Mouse (Mus musculus) embryonic facial prominence, embryonic 10.5 days (tissue): Measurements from ENCODE around the gene Zkscan6. TPM values are rescaled to one million over a fixed set of nuclear protein-coding genes. Genes with fewer than 3 reads are reported as not detected.

Source experiments
- DNase-seq: peaks from one replicate; pipeline ENCODE4 v3.0.0-alpha.2; 2017; ENCODE audit warnings: low spot score
- H3K27ac ChIP-seq: fragments of 300-500 bp; sonication (generic); replicated peaks from 2 replicates; pipeline ENCODE4 v1.5.1; 2016; ENCODE audit warnings: mild to moderate bottlenecking
- H3K27me3 ChIP-seq: fragments of 300-500 bp; sonication (generic); replicated peaks from 2 replicates; pipeline ENCODE4 v1.6.1; 2016; ENCODE audit warnings: low read depth, mild to moderate bottlenecking; ENCODE audit not compliant: poor library complexity, severe bottlenecking
- H3K36me3 ChIP-seq: fragments of 300-500 bp; sonication (generic); replicated peaks from 2 replicates; pipeline ENCODE4 v1.6.1; 2016; ENCODE audit warnings: mild to moderate bottlenecking, moderate library complexity
- H3K4me1 ChIP-seq: fragments of 300-500 bp; sonication (generic); 2 replicates; pipeline ENCODE4 v1.6.1; 2016
- H3K4me3 ChIP-seq: fragments of 300-500 bp; sonication (generic); 2 replicates; pipeline ENCODE4 v1.5.1; 2016; ENCODE audit warnings: mild to moderate bottlenecking, moderate library complexity
- H3K9me3 ChIP-seq: fragments of 300-500 bp; sonication (generic); 2 replicates; pipeline ENCODE4 v1.6.1; 2016; ENCODE audit warnings: mild to moderate bottlenecking
- whole genome bisulfite sequencing: fragments of 180-500 bp; shearing (Covaris S2); methylation state at CpG from one replicate; pipeline ENCODE4 v1.1.7; 2016; 5-methylcytosine and 5-hydroxymethylcytosine counted together
- polyA plus RNA-seq: library from polyadenylated mRNA; unstranded; fragments of >200 nt; fragmentation: Nextera tagmentation; extraction: Ambion mirVana; gene quantifications from 2 replicates; pipeline ENCODE4 v1.2.1, GENCODE M21; 2016

Gene Zkscan6
- polyA plus RNA-seq, 1 experiment from 2014 or later, result 10.8 TPM

- Histone ChIP-seq H3K36me3 (peaks cover 28% of the 10 kb centered on the region), H3K4me3 (no peak overlapping the region), H3K27ac (no peak overlapping the region), H3K9me3 (no peaks in the 10 kb centered on the region), H3K27me3 (no peaks in the 10 kb centered on the region), H3K4me1 (peaks cover 24% of the 10 kb centered on the region)
- WGBS, result 90% methylated on average over 3 of the region's 3 CpGs
- no peak for DNase-seq
Observed at GRCm38 (mm10) chr11:65781596-65781995, 25.4 kb upstream of the Zkscan6 start.

- Histone ChIP-seq H3K36me3 (peaks cover 6% of the 10 kb centered on the region; the same call in 1 of the 2 replicates), H3K4me3 (peak overlapping the region; percentile 97), H3K9me3 (no peaks in the 10 kb centered on the region), H3K4me1 (peaks cover 18% of the 10 kb centered on the region), H3K27me3 (no peaks in the 10 kb centered on the region), H3K27ac (no peak overlapping the region)
- WGBS, result 92% methylated on average over 2 of the region's 2 CpGs
- no peak for DNase-seq
Observed at GRCm38 (mm10) chr11:65786160-65786559, 20.8 kb upstream of the Zkscan6 start.

GRCm38 (mm10) chr11:65787421-65788151 lies 19.4 kb upstream of the Zkscan6 start:
- Histone ChIP-seq H3K4me1 (peaks cover 18% of the 10 kb centered on the region), H3K36me3 (0 out of 2 replicates have a peak, but pooled peaks cover 5% of the 10 kb centered on the region), H3K9me3 (no peaks in the 10 kb centered on the region), H3K27ac (peak overlapping the region; percentile 99), H3K27me3 (no peaks in the 10 kb centered on the region), H3K4me3 (peak overlapping the region; percentile 97)
- no peak for DNase-seq
- under 1% methylated on average over 71 of the region's 71 CpGs for WGBS

GRCm38 (mm10) chr11:65788154-65788553 lies 18.8 kb upstream of the Zkscan6 start, which contains the start of gene Map2k4:
Gene Map2k4 (minus strand): TSS chr11:65788297.
- WGBS, result under 1% methylated on average over 36 of the region's 36 CpGs
- H3K9me3 ChIP-seq, result no peaks in the 10 kb centered on the region
- H3K36me3 ChIP-seq, result 0 out of 2 replicates have a peak, but pooled peaks cover 5% of the 10 kb centered on the region
- peaks cover 18% of the 10 kb centered on the region for H3K4me1 ChIP-seq
- peak within 1 kb of the TSS; percentile 99 for H3K27ac ChIP-seq
- H3K27me3 ChIP-seq, result no peaks in the 10 kb centered on the region
- peak; percentile 97 for DNase-seq
- peak within 1 kb of the TSS; percentile 97 for H3K4me3 ChIP-seq

GRCm38 (mm10) chr11:65794428-65795219 lies 12.4 kb upstream of the Zkscan6 start:
- H3K4me1 ChIP-seq, result no peaks in the 10 kb centered on the region
- no peaks in the 10 kb centered on the region for H3K36me3 ChIP-seq
- DNase-seq, result no peak
- no peak overlapping the region for H3K4me3 ChIP-seq
- 77% methylated on average over 10 of the region's 10 CpGs for WGBS
- no peaks in the 10 kb centered on the region for H3K27me3 ChIP-seq
- no peak overlapping the region for H3K27ac ChIP-seq
- H3K9me3 ChIP-seq, result no peaks in the 10 kb centered on the region

GRCm38 (mm10) chr11:65795896-65796295 lies 11.1 kb upstream of the Zkscan6 start:
- 92% methylated on average over 1 of the region's 1 CpGs for WGBS
- Histone ChIP-seq H3K36me3 (no peaks in the 10 kb centered on the region), H3K27me3 (no peaks in the 10 kb centered on the region), H3K27ac (no peak overlapping the region), H3K4me1 (no peaks in the 10 kb centered on the region), H3K4me3 (no peak overlapping the region), H3K9me3 (no peaks in the 10 kb centered on the region)
- DNase-seq, result no peak

GRCm38 (mm10) chr11:65801899-65802298 lies 5.1 kb upstream of the Zkscan6 start:
- peaks cover 7% of the 10 kb centered on the region for H3K4me1 ChIP-seq
- H3K36me3 ChIP-seq, result no peaks in the 10 kb centered on the region
- 0 out of 2 replicates have a peak, but pooled peaks cover 3% of the 10 kb centered on the region for H3K27me3 ChIP-seq
- H3K4me3 ChIP-seq, result no peak overlapping the region
- DNase-seq, result no peak
- H3K9me3 ChIP-seq, result no peaks in the 10 kb centered on the region
- no peak overlapping the region for H3K27ac ChIP-seq
- 68% methylated on average over 3 of the region's 3 CpGs for WGBS

- peak overlapping the region; percentile 90 for H3K27ac ChIP-seq
- H3K36me3 ChIP-seq, result no peaks in the 10 kb centered on the region
- peak overlapping the region; percentile 82 for H3K4me3 ChIP-seq
- WGBS, result 3% methylated on average over 20 of the region's 20 CpGs
- H3K4me1 ChIP-seq, result peaks cover 13% of the 10 kb centered on the region
- H3K9me3 ChIP-seq, result no peaks in the 10 kb centered on the region
- DNase-seq, result no peak
- 0 out of 2 replicates have a peak, but pooled peaks cover 3% of the 10 kb centered on the region for H3K27me3 ChIP-seq
Observed at GRCm38 (mm10) chr11:65806321-65806904, 562 bp upstream of the Zkscan6 start.

GRCm38 (mm10) chr11:65807601-65808000 lies 626 bp downstream of the Zkscan6 start:
- H3K4me3 ChIP-seq, result peak overlapping the region; percentile 82
- H3K27ac ChIP-seq, result peak overlapping the region; percentile 90
- WGBS, result 48% methylated on average over 7 of the region's 7 CpGs

GRCm38 (mm10) chr11:65812088-65812487 lies 5.1 kb downstream of the Zkscan6 start:
- no peak overlapping the region; the same call in 1 of the 2 replicates for H3K27ac ChIP-seq
- WGBS, result 20% methylated on average over 5 of the region's 5 CpGs
- peaks cover 29% of the 10 kb centered on the region for H3K4me1 ChIP-seq
- peaks cover 23% of the 10 kb centered on the region for H3K36me3 ChIP-seq
- H3K9me3 ChIP-seq, result no peaks in the 10 kb centered on the region
- DNase-seq, result no peak
- H3K4me3 ChIP-seq, result no peak overlapping the region
- H3K27me3 ChIP-seq, result 0 out of 2 replicates have a peak, but pooled peaks cover 4% of the 10 kb centered on the region

More at GRCm38 (mm10) chr11:65807601-65808000, 626 bp downstream of the Zkscan6 start:
- Histone ChIP-seq H3K36me3 (no peaks in the 10 kb centered on the region), H3K9me3 (no peaks in the 10 kb centered on the region), H3K27me3 (0 out of 2 replicates have a peak, but pooled peaks cover 3% of the 10 kb centered on the region), H3K4me1 (peaks cover 25% of the 10 kb centered on the region)
- DNase-seq, result no peak

GRCm38 (mm10) chr11:65814381-65814780 lies 7.4 kb downstream of the Zkscan6 start:
- 87% methylated on average over 9 of the region's 9 CpGs for WGBS
- Histone ChIP-seq H3K36me3 (peaks cover 27% of the 10 kb centered on the region), H3K4me1 (peaks cover 24% of the 10 kb centered on the region), H3K9me3 (no peaks in the 10 kb centered on the region), H3K27me3 (0 out of 2 replicates have a peak, but pooled peaks cover 4% of the 10 kb centered on the region), H3K4me3 (no peak overlapping the region), H3K27ac (no peak overlapping the region)
- DNase-seq, result no peak

GRCm38 (mm10) chr11:65816237-65816636 lies 9.3 kb downstream of the Zkscan6 start:
- H3K27me3 ChIP-seq, result 0 out of 2 replicates have a peak, but pooled peaks cover 4% of the 10 kb centered on the region
- no peak overlapping the region for H3K27ac ChIP-seq
- WGBS, result 37% methylated on average over 6 of the region's 6 CpGs
- peaks cover 32% of the 10 kb centered on the region for H3K36me3 ChIP-seq
- peak; percentile 21 for DNase-seq
- H3K4me3 ChIP-seq, result no peak overlapping the region
- peaks cover 24% of the 10 kb centered on the region for H3K4me1 ChIP-seq
- no peaks in the 10 kb centered on the region for H3K9me3 ChIP-seq
